Comparison of ENCODE assay signal across 9 mouse cellular contexts in genomic region chr15:78422046-78422956, GRCm38 (mm10). TPM values are rescaled to one million over a fixed set of nuclear protein-coding genes. Genes with fewer than 3 reads are reported as not detected.
DNase-seq lines count a peak whose midpoint lies in the region; ATAC-seq and TF ChIP-seq lines count a peak whose summit lies in the region.
"Had no signal": no experiment of that assay in that cellular context is flagged by ENCODE, and none has a peak within 500 bp of the region (broad histone marks: within the 10 kb centered on the region; RNA-seq: fewer than 3 reads in every experiment).

No protein-coding gene starts in this region.

- DNase-seq in G1E (ENCODE audit: low spot score), result peak; percentile 71
- DNase-seq in c-Kit-positive CD71-positive TER-119-positive erythroid progenitor cells, embryonic 14.5 days (ENCODE audit: low spot score), result peak; percentile 84
- peak; percentile 91 for DNase-seq in forebrain, embryonic 14.5 days (ENCODE audit: low spot score)
- DNase-seq in hindbrain, embryonic 11.5 days (ENCODE audit: low spot score), result peak; percentile 92
- DNase-seq in layer of hippocampus, postnatal 25 days (ENCODE audit: extremely low spot score in 1 of 2, low spot score in 1 of 2), result peak; percentile 78 to 92
- peak; percentile 88 for DNase-seq in lung, postnatal 36 days
- DNase-seq in right cerebral cortex, adult 18-20 months, result peak; percentile 87
- peak; percentile 97 for DNase-seq in thymus, postnatal 4 days

- TF ChIP-seq CTCF in G1E (IDR thresholded peaks at IDR 0.05; ENCODE audit: low read depth, low read length), result peak; percentile 85

- no peaks in the 10 kb centered on the region for H3K36me3 ChIP-seq in G1E (replicated peaks)
- H3K36me3 ChIP-seq in forebrain, embryonic 14.5 days (ENCODE audit: control insufficient read depth, insufficient read depth, low read length), result no peaks in the 10 kb centered on the region
- H3K36me3 ChIP-seq in hindbrain, embryonic 11.5 days (ENCODE audit: control insufficient read depth, insufficient read depth, low read length), result no peaks in the 10 kb centered on the region

- peak overlapping the region; percentile 10; the same call in 1 of the 2 replicates for H3K4me3 ChIP-seq in G1E (ENCODE audit: low read depth, low read length)
- no peak overlapping the region for H3K4me3 ChIP-seq in forebrain, embryonic 14.5 days (ENCODE audit: low read depth, low read length)
- H3K4me3 ChIP-seq in hindbrain, embryonic 11.5 days (ENCODE audit: low read depth, low read length), result no peak overlapping the region

- no peak overlapping the region for H3K27ac ChIP-seq in forebrain, embryonic 14.5 days (ENCODE audit: low read depth, low read length)
- no peak overlapping the region for H3K27ac ChIP-seq in hindbrain, embryonic 11.5 days (ENCODE audit: low read depth, low read length)

- no peak overlapping the region for H3K9ac ChIP-seq in forebrain, embryonic 14.5 days (ENCODE audit: low read length)
- H3K9ac ChIP-seq in hindbrain, embryonic 11.5 days (ENCODE audit: low read depth, low read length), result no peak overlapping the region

- no peak for ATAC-seq in G1E (ENCODE audit: extremely low read depth, insufficient number of reproducible peaks, low FRiP score, poor library complexity, severe bottlenecking)
- peak; percentile 74; the same call in 1 of the 2 replicates for ATAC-seq in forebrain, embryonic 14.5 days
- ATAC-seq in hindbrain, embryonic 11.5 days (ENCODE audit: low FRiP score), result no peak

- H3K4me1 ChIP-seq in G1E (ENCODE audit: insufficient read depth, low read depth, low read length), result peaks cover 23% of the 10 kb centered on the region
- no peaks in the 10 kb centered on the region for H3K4me1 ChIP-seq in forebrain, embryonic 14.5 days (ENCODE audit: control insufficient read depth, insufficient read depth, low read length)
- no peaks in the 10 kb centered on the region for H3K4me1 ChIP-seq in hindbrain, embryonic 11.5 days (replicated peaks; ENCODE audit: control insufficient read depth, insufficient read depth, low read length)

- 17% methylated on average over 16 of the region's 16 CpGs for WGBS in forebrain, embryonic 14.5 days
- WGBS in hindbrain, embryonic 11.5 days, result 18% methylated on average over 16 of the region's 16 CpGs

- no peak overlapping the region for H3K4me2 ChIP-seq in forebrain, embryonic 14.5 days (ENCODE audit: low read length)
- no peak overlapping the region for H3K4me2 ChIP-seq in hindbrain, embryonic 11.5 days (replicated peaks; ENCODE audit: low read depth, low read length)

- H3K9me3 ChIP-seq in G1E (replicated peaks), result no peaks in the 10 kb centered on the region
- no peaks in the 10 kb centered on the region for H3K9me3 ChIP-seq in forebrain, embryonic 14.5 days (replicated peaks; ENCODE audit: control insufficient read depth, low read length)
- H3K9me3 ChIP-seq in hindbrain, embryonic 11.5 days (ENCODE audit: control insufficient read depth, low read length), result no peaks in the 10 kb centered on the region

- peaks cover 69% of the 10 kb centered on the region for H3K27me3 ChIP-seq in G1E (ENCODE audit: insufficient read depth, low read length)
- no peaks in the 10 kb centered on the region for H3K27me3 ChIP-seq in forebrain, embryonic 14.5 days (replicated peaks; ENCODE audit: control insufficient read depth, insufficient read depth, low read length)
- H3K27me3 ChIP-seq in hindbrain, embryonic 11.5 days (ENCODE audit: control insufficient read depth, insufficient read depth, low read length), result no peaks in the 10 kb centered on the region

RNA-seq across cellular contexts. Expression of gene Kctd17, which starts 6.1 kb away (rescaled TPM):
- total RNA-seq in G1E (2014; fragmentation: Nextera tagmentation) (not detected in 2 replicates), G1E (2017) (0.05 TPM in 1 of 2 replicates, not detected in the other)
- 0.04 TPM in 1 of 2 replicates, not detected in the other for polyA plus RNA-seq in G1E (2012)
- 110 and 113 TPM in 2 replicates for polyA plus RNA-seq in forebrain, embryonic 14.5 days (2014; fragmentation: Nextera tagmentation; extraction: Ambion mirVana)
- polyA plus RNA-seq in hindbrain, embryonic 11.5 days (2014; fragmentation: Nextera tagmentation; extraction: Ambion mirVana), result 62.7 and 65.8 TPM in 2 replicates
- 100 to 1,000 TPM; 257 to 260 TPM for total RNA-seq in layer of hippocampus, postnatal 25 days (2021)

RNA-seq across cellular contexts. Expression of gene Mpst, which starts 16.1 kb away (rescaled TPM):
- total RNA-seq in G1E (2014; fragmentation: Nextera tagmentation) (7.3 and 19.9 TPM in 2 replicates), G1E (2017) (20.2 and 22.7 TPM in 2 replicates)
- 101 and 115 TPM in 2 replicates for polyA plus RNA-seq in G1E (2012)
- polyA plus RNA-seq in forebrain, embryonic 14.5 days (2014; fragmentation: Nextera tagmentation; extraction: Ambion mirVana), result 5.9 and 6.1 TPM in 2 replicates
- 2.6 and 2.7 TPM in 2 replicates for polyA plus RNA-seq in hindbrain, embryonic 11.5 days (2014; fragmentation: Nextera tagmentation; extraction: Ambion mirVana)
- total RNA-seq in layer of hippocampus, postnatal 25 days (2021), result 10 to 100 TPM; 33.6 to 39.4 TPM

RNA-seq across cellular contexts. Expression of gene Tst, which starts 16.6 kb away (rescaled TPM):
- total RNA-seq in G1E (2014; fragmentation: Nextera tagmentation) (3.6 and 4.3 TPM in 2 replicates), G1E (2017) (0.93 and 1.3 TPM in 2 replicates)
- polyA plus RNA-seq in G1E (2012), result 1.7 and 1.8 TPM in 2 replicates
- 27.0 and 27.4 TPM in 2 replicates for polyA plus RNA-seq in forebrain, embryonic 14.5 days (2014; fragmentation: Nextera tagmentation; extraction: Ambion mirVana)
- polyA plus RNA-seq in hindbrain, embryonic 11.5 days (2014; fragmentation: Nextera tagmentation; extraction: Ambion mirVana), result 8.5 TPM in 2 replicates
- total RNA-seq in layer of hippocampus, postnatal 25 days (2021), result 10 to 100 TPM; 41.4 to 42.4 TPM

RNA-seq across cellular contexts. Expression of gene Tex33, which starts 26.6 kb away (rescaled TPM):
- total RNA-seq in G1E (2014; fragmentation: Nextera tagmentation) (not detected in 2 replicates), G1E (2017) (0.49 TPM in 1 of 2 replicates, not detected in the other)
- not detected in 2 replicates for polyA plus RNA-seq in G1E (2012)
- polyA plus RNA-seq in forebrain, embryonic 14.5 days (2014; fragmentation: Nextera tagmentation; extraction: Ambion mirVana), result not detected in 2 replicates
- not detected in 2 replicates for polyA plus RNA-seq in hindbrain, embryonic 11.5 days (2014; fragmentation: Nextera tagmentation; extraction: Ambion mirVana)
- not detected for total RNA-seq in layer of hippocampus, postnatal 25 days (2021)
- polyA plus RNA-seq: large intestine, adult 2 months had no signal

RNA-seq across cellular contexts. Expression of gene Tmprss6, which starts 46.1 kb away (rescaled TPM):
- total RNA-seq in G1E (2014; fragmentation: Nextera tagmentation) (not detected in 2 replicates), G1E (2017) (0.11 TPM in 1 of 2 replicates, not detected in the other)
- polyA plus RNA-seq in G1E (2012), result not detected in 2 replicates
- polyA plus RNA-seq in forebrain, embryonic 14.5 days (2014; fragmentation: Nextera tagmentation; extraction: Ambion mirVana), result 0.20 and 0.47 TPM in 2 replicates
- 0.05 and 0.24 TPM in 2 replicates for polyA plus RNA-seq in hindbrain, embryonic 11.5 days (2014; fragmentation: Nextera tagmentation; extraction: Ambion mirVana)
- 1 to 10 TPM in 1 of 2 experiments, under 1 TPM in 1; 0.61 to 4.5 TPM for total RNA-seq in layer of hippocampus, postnatal 25 days (2021)

Comparison
In these comparisons a context has a peak if more than half of its experiments do, and no peak if none do; other contexts are left out.
1. RNA of gene Kctd17, which starts 6.1 kb away (polyA plus RNA-seq): 110 to 113 TPM in forebrain, embryonic 14.5 days and 62.7 to 65.8 TPM in hindbrain, embryonic 11.5 days; 0.04 TPM in G1E; every median in the first group is over 10 times any median in the second.
2. RNA of gene Mpst, which starts 16.1 kb away (polyA plus RNA-seq): 101 to 115 TPM in G1E; 5.9 to 6.1 TPM in forebrain, embryonic 14.5 days and 2.6 to 2.7 TPM in hindbrain, embryonic 11.5 days; every median in the first group is over 10 times any median in the second.
3. Peak in every context shown above with its lines, with median percentiles within 50 percentile points of each other: DNase-seq.